Mouse (Mus musculus) stomach, embryonic 14.5 days (tissue): ENCODE measurements around the gene Klk7. TPM values are rescaled to one million over a fixed set of nuclear protein-coding genes. Genes with fewer than 3 reads are reported as not detected.

Source experiments
- polyA plus RNA-seq: library from polyadenylated mRNA; unstranded; fragments of >200 nt; fragmentation: Nextera tagmentation; extraction: Ambion mirVana; gene quantifications from 2 replicates; pipeline ENCODE4 v1.2.1, GENCODE M21; 2014

The Klk7 gene
- polyA plus RNA-seq, 1 experiment from 2014 or later, result not detected

Other genes with a start within 250 kb of the Klk7 start
- gene Zfp658, start 249.0 kb upstream of the Klk7 start, polyA plus RNA-seq, result 3.2 and 5.0 TPM in 2 replicates
- 14.7 and 14.8 TPM in 2 replicates for gene Zfp719, start 231.7 kb upstream of the Klk7 start, polyA plus RNA-seq
- gene Zfp819, start 204.1 kb upstream of the Klk7 start, polyA plus RNA-seq, result 0.23 and 0.36 TPM in 2 replicates
- 0.17 TPM in 1 of 2 replicates, not detected in the other for gene Ceacam18, start 176.6 kb upstream of the Klk7 start, polyA plus RNA-seq
- 0.80 and 0.95 TPM in 2 replicates for gene Siglece, start 151.1 kb upstream of the Klk7 start, polyA plus RNA-seq
- 11.0 TPM in 2 replicates for gene Ctu1, start 139.3 kb upstream of the Klk7 start, polyA plus RNA-seq
- 0.32 TPM in 1 of 2 replicates, not detected in the other for gene Klk14, start 120.9 kb upstream of the Klk7 start, polyA plus RNA-seq
- gene Klk13, start 98.7 kb upstream of the Klk7 start, polyA plus RNA-seq, result 1.6 and 1.8 TPM in 2 replicates
- 0.27 TPM in 1 of 2 replicates, not detected in the other for gene Klk12, start 42.4 kb upstream of the Klk7 start, polyA plus RNA-seq
- 2.6 TPM in 2 replicates for gene Klk11, start 36.7 kb upstream of the Klk7 start, polyA plus RNA-seq
- 3.1 and 3.5 TPM in 2 replicates for gene Klk10, start 30.3 kb upstream of the Klk7 start, polyA plus RNA-seq
- 0.17 TPM in 1 of 2 replicates, not detected in the other for gene Klk9, start 19.4 kb upstream of the Klk7 start, polyA plus RNA-seq
- 28.5 and 39.0 TPM in 2 replicates for gene Klk8, start 13.7 kb upstream of the Klk7 start, polyA plus RNA-seq
- gene Klk6, start 13.2 kb downstream of the Klk7 start, polyA plus RNA-seq, result not detected in 2 replicates
- not detected in 2 replicates for gene Klk5, start 30.7 kb downstream of the Klk7 start, polyA plus RNA-seq
- gene Klk4, start 69.9 kb downstream of the Klk7 start, polyA plus RNA-seq, result not detected in 2 replicates
- gene Klk15, start 122.4 kb downstream of the Klk7 start, polyA plus RNA-seq, result not detected in 2 replicates
- gene Klk1b8, start 139.4 kb downstream of the Klk7 start, polyA plus RNA-seq, result not detected in 2 replicates
- not detected in 2 replicates for gene Klk1b1, start 155.5 kb downstream of the Klk7 start, polyA plus RNA-seq
- gene Klk1b9, start 164.8 kb downstream of the Klk7 start, polyA plus RNA-seq, result not detected in 2 replicates
- not detected in 2 replicates for gene Klk1b11, start 184.6 kb downstream of the Klk7 start, polyA plus RNA-seq
- gene Klk1b26, start 200.9 kb downstream of the Klk7 start, polyA plus RNA-seq, result not detected in 2 replicates
- not detected in 2 replicates for gene Klk1b27, start 241.0 kb downstream of the Klk7 start, polyA plus RNA-seq